Mouse (Mus musculus): ENCODE results near the gene Trappc3l.

DNA sequence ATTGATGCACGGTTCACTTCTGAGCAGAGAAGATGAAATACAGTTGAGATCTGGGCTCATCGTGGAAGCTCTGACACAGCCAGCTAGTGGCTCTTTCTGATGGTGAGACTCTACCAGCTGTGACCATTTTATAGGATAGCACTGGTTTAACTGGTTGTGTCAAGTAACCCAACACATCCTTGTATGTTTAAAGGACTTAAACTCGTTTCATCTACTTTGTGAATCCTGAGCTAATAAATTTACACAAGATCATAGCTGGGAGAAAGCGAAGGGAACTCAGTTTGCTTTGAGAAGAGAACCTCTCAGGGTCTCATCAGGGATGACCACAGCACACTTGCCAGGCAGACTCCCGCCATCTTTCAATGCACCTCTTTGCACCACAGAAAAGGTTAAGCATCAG, 6.8 kb downstream of the Trappc3l start, which contains the start of gene Calhm4:
- TF ChIP-seq EP300 (IDR thresholded peaks at IDR 0.05; ENCODE audit: low read depth) (no peak), CTCF (IDR thresholded peaks at IDR 0.05; ENCODE audit: low read depth) (no peak)

Data from heart, postnatal 0 days (tissue).